Mouse (Mus musculus) stomach, postnatal 0 days (tissue): Measurements from ENCODE around the gene Slc4a2. TPM values are rescaled to one million over a fixed set of nuclear protein-coding genes. Genes with fewer than 3 reads are reported as not detected.

Experiments used
- ATAC-seq: fragments of 200-750 bp; cut with Nextera tagmentation; 2 replicates; pipeline ENCODE4 v1.8.0; 2017; ENCODE audit not compliant: low FRiP score, low TSS enrichment
- DNase-seq: peaks from one replicate; pipeline ENCODE4 v3.0.0-alpha.2; 2016; ENCODE audit warnings: low spot score
- H3K27ac ChIP-seq: fragments of 300-500 bp; sonication (generic); replicated peaks from 2 replicates; pipeline ENCODE4 v1.5.1; 2014; ENCODE audit warnings: mild to moderate bottlenecking, control low read depth
- H3K27me3 ChIP-seq: fragments of 300-500 bp; sonication (generic); 2 replicates; pipeline ENCODE4 v1.6.1; 2014; ENCODE audit warnings: low read length; ENCODE audit not compliant: control insufficient read depth, insufficient read depth
- H3K36me3 ChIP-seq: fragments of 300-500 bp; sonication (generic); 2 replicates; pipeline ENCODE4 v1.6.1; 2014; ENCODE audit warnings: low read length, mixed read lengths; ENCODE audit not compliant: control insufficient read depth, insufficient read depth
- H3K4me1 ChIP-seq: fragments of 300-500 bp; sonication (generic); replicated peaks from 2 replicates; pipeline ENCODE4 v1.6.1; 2014; ENCODE audit warnings: antibody characterized with exemption; ENCODE audit not compliant: control insufficient read depth, insufficient read depth
- H3K4me2 ChIP-seq: fragments of 300-500 bp; sonication (generic); replicated peaks from 2 replicates; pipeline ENCODE4 v1.6.1; 2014; ENCODE audit warnings: low read depth, mild to moderate bottlenecking, control low read depth, moderate library complexity
- H3K4me3 ChIP-seq: fragments of 300-500 bp; sonication (generic); 2 replicates; pipeline ENCODE4 v1.5.1; 2014; ENCODE audit warnings: low read depth, low read length, control low read depth
- H3K9ac ChIP-seq: fragments of 300-500 bp; sonication (generic); 2 replicates; pipeline ENCODE4 v1.6.1; 2014; ENCODE audit warnings: mild to moderate bottlenecking, low read length, control low read depth, mixed read lengths
- H3K9me3 ChIP-seq: fragments of 300-500 bp; sonication (generic); 2 replicates; pipeline ENCODE4 v1.6.1; 2016; ENCODE audit warnings: low read length; ENCODE audit not compliant: control insufficient read depth
- CTCF ChIP-seq: IDR thresholded peaks from 2 replicates; pipeline ENCODE4 v1.5.1; 2016; ENCODE audit warnings: antibody characterized with exemption, low read depth, mild to moderate bottlenecking, moderate library complexity
- EP300 ChIP-seq: optimal IDR thresholded peaks from 2 replicates; pipeline ENCODE3; 2016; ENCODE audit warnings: antibody characterized with exemption
- WGBS: fragments of 180-500 bp; shearing (Covaris S2); extraction: QIAGEN DNeasy Blood & Tissue Kit; methylation state at CpG from one replicate; pipeline ENCODE4 v1.1.7; 2014; 5-methylcytosine and 5-hydroxymethylcytosine counted together
- polyA plus RNA-seq: library from polyadenylated mRNA; unstranded; fragments of >200 nt; fragmentation: Nextera tagmentation; extraction: Ambion mirVana; gene quantifications from 2 replicates; pipeline ENCODE4 v1.2.1, GENCODE M21; 2015

Slc4a2 gene
- polyA plus RNA-seq, 1 experiment from 2014 or later, result 34.3 TPM

DNA sequence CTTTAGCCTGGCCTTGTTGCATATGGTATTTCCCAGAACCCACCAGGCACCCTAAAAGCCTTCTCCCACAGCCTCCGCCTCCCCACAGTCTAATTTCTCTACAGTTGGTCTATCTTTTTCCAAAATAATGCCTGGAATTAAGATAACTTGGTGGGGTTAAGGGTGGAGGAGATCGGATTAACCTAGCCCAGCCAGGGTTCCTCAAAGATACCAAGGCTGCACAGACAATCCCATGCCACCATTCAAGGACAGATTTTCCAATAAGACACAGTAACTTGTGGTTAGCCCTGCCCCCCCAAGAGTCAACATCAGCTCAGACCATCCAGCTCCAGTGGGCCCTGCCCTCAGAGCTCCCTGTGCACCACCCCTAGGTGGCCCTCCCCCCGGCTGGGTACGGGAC is 43.1 kb upstream of the Slc4a2 start:
- Histone ChIP-seq H3K36me3 (no peaks in the 10 kb centered on the region), H3K4me1 (0 out of 2 replicates have a peak, but pooled peaks cover 2% of the 10 kb centered on the region), H3K4me3 (no peak overlapping the region), H3K4me2 (no peak overlapping the region), H3K27me3 (no peaks in the 10 kb centered on the region), H3K9me3 (no peaks in the 10 kb centered on the region), H3K9ac (no peak overlapping the region), H3K27ac (no peak overlapping the region)
- no peak for ATAC-seq
- no peak for DNase-seq
- TF ChIP-seq CTCF (no peak), EP300 (no peak)
- WGBS, result 89% methylated on average over 4 of the region's 4 CpGs

DNA sequence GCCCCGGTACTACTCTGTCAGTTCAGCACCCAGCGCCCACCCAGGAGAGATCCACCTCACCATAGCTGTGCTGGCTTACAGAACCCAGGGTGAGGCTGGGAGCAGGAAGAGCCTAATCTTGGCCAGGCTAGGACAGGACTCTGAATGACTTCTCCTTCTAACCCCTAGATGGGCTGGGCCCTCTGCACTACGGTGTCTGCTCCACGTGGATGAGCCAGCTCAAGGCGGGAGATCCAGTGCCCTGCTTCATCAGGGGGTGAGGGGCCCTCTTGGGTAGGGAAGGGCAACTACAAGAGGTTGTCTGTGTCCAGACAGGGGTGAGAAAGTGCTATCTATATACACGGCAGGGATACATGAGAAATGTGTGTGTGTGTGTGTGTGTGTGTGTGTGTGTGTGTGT is 42.2 kb upstream of the Slc4a2 start:
- H3K9ac ChIP-seq, result no peak overlapping the region
- ATAC-seq, result no peak
- 69% methylated on average over 6 of the region's 6 CpGs for WGBS
- DNase-seq, result no peak
- H3K27me3 ChIP-seq, result no peaks in the 10 kb centered on the region
- H3K9me3 ChIP-seq, result no peaks in the 10 kb centered on the region
- no peak overlapping the region for H3K27ac ChIP-seq
- 0 out of 2 replicates have a peak, but pooled peaks cover 2% of the 10 kb centered on the region for H3K4me1 ChIP-seq
- H3K36me3 ChIP-seq, result no peaks in the 10 kb centered on the region
- H3K4me2 ChIP-seq, result no peak overlapping the region
- H3K4me3 ChIP-seq, result no peak overlapping the region
- no peak for TF ChIP-seq EP300
- TF ChIP-seq CTCF, result no peak

DNA sequence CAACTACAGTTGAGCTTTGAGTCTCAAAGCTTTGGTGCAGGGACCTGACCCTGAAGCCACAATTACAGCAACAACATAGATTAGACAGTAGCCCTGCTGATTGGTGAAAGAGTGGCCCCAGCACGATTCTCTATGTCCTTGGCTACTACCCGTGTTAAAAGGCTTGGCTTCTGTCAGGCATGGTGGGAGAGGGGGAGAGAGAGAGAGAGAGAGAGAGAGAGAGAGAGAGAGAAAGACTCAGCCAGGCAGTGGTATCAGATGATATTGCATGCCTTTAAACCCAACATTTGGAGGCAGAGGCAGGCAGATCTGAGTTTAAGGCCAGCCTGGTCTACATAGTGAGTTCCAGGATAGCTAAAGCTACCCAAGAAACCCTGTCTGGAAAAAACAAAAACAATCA is 41.6 kb upstream of the Slc4a2 start:
- Histone ChIP-seq H3K27me3 (no peaks in the 10 kb centered on the region), H3K4me1 (0 out of 2 replicates have a peak, but pooled peaks cover 2% of the 10 kb centered on the region), H3K4me3 (no peak overlapping the region), H3K27ac (no peak overlapping the region), H3K36me3 (no peaks in the 10 kb centered on the region), H3K9me3 (no peaks in the 10 kb centered on the region), H3K9ac (no peak overlapping the region), H3K4me2 (no peak overlapping the region)
- ATAC-seq, result no peak
- TF ChIP-seq CTCF, result no peak
- no peak for TF ChIP-seq EP300
- no peak for DNase-seq
- 84% methylated on average over 2 of the region's 2 CpGs for WGBS

DNA sequence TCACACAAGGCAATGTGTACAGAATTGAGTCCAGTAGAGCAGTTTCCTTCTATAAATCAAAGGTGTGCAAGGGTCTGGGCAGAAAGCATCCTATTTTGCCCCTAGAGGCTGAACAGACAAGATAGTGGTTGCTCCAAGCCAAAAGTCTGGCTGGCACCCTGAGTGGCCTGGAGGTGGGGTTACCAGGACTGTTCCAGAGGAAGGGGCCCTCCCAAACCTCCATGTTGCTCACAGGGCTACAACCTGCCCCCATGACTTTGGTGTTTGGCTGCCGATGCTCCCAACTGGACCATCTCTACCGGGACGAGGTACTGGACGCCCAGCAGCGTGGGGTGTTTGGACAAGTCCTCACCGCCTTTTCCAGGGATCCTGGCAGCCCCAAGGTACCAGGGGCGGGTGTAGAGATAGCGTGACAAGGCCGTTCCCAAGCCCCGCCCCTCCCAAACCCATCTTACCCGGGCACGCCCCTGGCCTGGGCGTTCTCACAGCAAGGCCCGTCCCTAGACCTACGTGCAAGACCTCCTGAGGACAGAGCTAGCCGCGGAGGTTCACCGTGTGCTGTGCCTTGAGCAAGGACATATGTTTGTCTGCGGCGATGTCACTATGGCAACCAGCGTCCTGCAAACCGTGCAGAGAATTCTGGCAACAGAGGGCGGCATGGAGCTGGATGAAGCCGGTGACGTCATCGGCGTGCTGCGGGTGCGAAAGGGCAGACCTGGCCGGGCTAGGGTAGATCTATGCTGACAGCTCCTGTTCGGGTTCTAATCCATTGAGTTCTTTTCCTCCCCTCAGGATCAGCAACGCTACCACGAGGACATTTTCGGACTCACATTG is 40.4 kb upstream of the Slc4a2 start:
- Histone ChIP-seq H3K4me3 (peak overlapping the region; percentile 32), H3K27ac (peak overlapping the region; percentile 24), H3K27me3 (no peaks in the 10 kb centered on the region; the same call in 1 of the 2 replicates), H3K9me3 (no peaks in the 10 kb centered on the region), H3K9ac (peak overlapping the region; percentile 38; the same call in 1 of the 2 replicates), H3K36me3 (no peaks in the 10 kb centered on the region), H3K4me1 (0 out of 2 replicates have a peak, but pooled peaks cover 5% of the 10 kb centered on the region), H3K4me2 (peak overlapping the region; percentile 59)
- TF ChIP-seq EP300 (no peak), CTCF (peak; percentile 74)
- DNase-seq (peak; percentile 94), ATAC-seq (peak; percentile 90)
- 2% methylated on average over 34 of the region's 34 CpGs for WGBS

DNA sequence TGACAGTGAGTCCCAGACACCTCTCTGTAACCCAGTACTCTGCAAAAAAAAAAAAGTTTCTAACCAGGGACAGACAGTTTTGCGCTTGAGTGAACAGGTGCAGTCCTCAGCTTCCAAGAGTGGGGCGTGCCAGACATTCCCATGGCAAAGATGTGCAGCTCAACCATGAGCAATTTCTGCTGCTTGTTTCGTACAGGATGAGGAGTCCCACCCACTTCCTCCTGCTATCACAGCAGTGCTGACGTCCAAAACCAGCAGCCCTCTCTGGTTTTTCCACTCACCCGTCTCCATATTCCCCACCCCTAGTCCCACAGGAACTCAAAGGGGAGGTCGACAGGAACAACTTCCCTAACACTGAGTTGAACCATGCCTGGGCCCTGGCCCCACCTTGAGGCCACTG is 39.2 kb upstream of the Slc4a2 start:
- ATAC-seq, result no peak
- DNase-seq, result no peak
- H3K27ac ChIP-seq, result peak overlapping the region; percentile 24; the same call in 1 of the 2 replicates

DNA sequence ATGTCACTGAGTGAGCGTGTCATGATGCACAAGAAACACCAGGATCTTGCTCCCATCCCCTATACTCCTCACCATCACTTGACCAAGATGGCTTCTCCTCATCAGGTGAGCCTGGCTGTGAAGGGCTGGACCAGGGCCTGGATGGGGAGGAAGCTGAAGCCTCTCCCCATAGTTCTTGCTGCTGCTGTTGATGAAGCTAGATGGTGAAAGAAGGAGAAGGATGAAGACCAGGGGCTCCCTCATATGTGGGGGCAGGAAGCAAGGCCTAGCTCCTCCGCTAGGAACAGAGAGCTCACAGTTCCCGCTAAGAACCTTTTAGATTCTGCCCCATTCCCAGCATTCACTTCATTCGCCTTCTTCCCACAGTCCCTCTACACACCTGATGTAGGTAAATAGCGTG is 38.3 kb upstream of the Slc4a2 start:
- TF ChIP-seq EP300, result no peak
- TF ChIP-seq CTCF, result no peak
- no peak overlapping the region for H3K4me2 ChIP-seq
- no peak overlapping the region for H3K9ac ChIP-seq
- DNase-seq, result no peak
- H3K4me1 ChIP-seq, result 0 out of 2 replicates have a peak, but pooled peaks cover 5% of the 10 kb centered on the region
- WGBS, result 90% methylated on average over 5 of the region's 5 CpGs
- ATAC-seq, result no peak
- H3K27ac ChIP-seq, result no peak overlapping the region
- H3K9me3 ChIP-seq, result no peaks in the 10 kb centered on the region
- H3K36me3 ChIP-seq, result no peaks in the 10 kb centered on the region
- H3K27me3 ChIP-seq, result no peaks in the 10 kb centered on the region; the same call in 1 of the 2 replicates
- H3K4me3 ChIP-seq, result no peak overlapping the region

More for the DNA sequence above, 39.2 kb upstream of the Slc4a2 start:
- Histone ChIP-seq H3K9ac (no peak overlapping the region), H3K4me1 (0 out of 2 replicates have a peak, but pooled peaks cover 5% of the 10 kb centered on the region), H3K4me2 (no peak overlapping the region), H3K36me3 (no peaks in the 10 kb centered on the region), H3K4me3 (no peak overlapping the region), H3K9me3 (no peaks in the 10 kb centered on the region), H3K27me3 (no peaks in the 10 kb centered on the region; the same call in 1 of the 2 replicates)
- WGBS, result 59% methylated on average over 6 of the region's 6 CpGs
- TF ChIP-seq EP300, result no peak
- TF ChIP-seq CTCF, result no peak
